Mouse (Mus musculus) heart, embryonic 14.5 days (tissue): Measurements from ENCODE around the gene Foxp4. TPM values are rescaled to one million over a fixed set of nuclear protein-coding genes. Genes with fewer than 3 reads are reported as not detected.

ENCODE experiments used
- ATAC-seq: fragments of 200-750 bp; cut with Nextera tagmentation; 2 replicates; pipeline ENCODE4 v1.8.0; 2017; ENCODE audit warnings: low read depth, moderate TSS enrichment; ENCODE audit not compliant: insufficient number of reproducible peaks, insufficient read depth, low FRiP score
- H3K27ac ChIP-seq, 2 experiments: fragments of 200-500 bp in 1 of 2; fragments of 300-500 bp in 1 of 2; sonication (generic) in 1 of 2; replicated peaks in 1 of 2; 2 replicates each; pipeline ENCODE4 v1.5.1; 2012 to 2014; ENCODE audit warnings: low read depth in 2 of 2, low read length in 2 of 2, control low read depth in 1 of 2, mild to moderate bottlenecking in 1 of 2, mixed read lengths in 1 of 2; ENCODE audit not compliant: control insufficient read depth in 1 of 2, insufficient read depth in 1 of 2
- H3K27me3 ChIP-seq: fragments of 300-500 bp; sonication (generic); 2 replicates; pipeline ENCODE4 v1.6.1; 2014; ENCODE audit warnings: mild to moderate bottlenecking, low read length, control low read depth; ENCODE audit not compliant: control insufficient read depth, insufficient read depth
- H3K36me3 ChIP-seq: fragments of 300-500 bp; sonication (generic); 2 replicates; pipeline ENCODE4 v1.6.1; 2014; ENCODE audit warnings: mild to moderate bottlenecking, control low read depth, low read length, mixed read lengths; ENCODE audit not compliant: control insufficient read depth, insufficient read depth
- H3K4me1 ChIP-seq, 2 experiments: fragments of 200-500 bp in 1 of 2; fragments of 300-500 bp in 1 of 2; sonication (generic) in 1 of 2; 2 replicates each; pipeline ENCODE4 v1.6.1; 2012 to 2014; ENCODE audit warnings: low read length in 2 of 2, control low read depth in 1 of 2, mixed read lengths in 1 of 2; ENCODE audit not compliant: control insufficient read depth in 2 of 2, insufficient read depth in 2 of 2
- H3K4me2 ChIP-seq: fragments of 300-500 bp; sonication (generic); 2 replicates; pipeline ENCODE4 v1.6.1; 2014; ENCODE audit warnings: mild to moderate bottlenecking, low read length
- H3K4me3 ChIP-seq, 2 experiments: fragments of 200-500 bp in 1 of 2; fragments of 300-500 bp in 1 of 2; sonication (generic) in 1 of 2; 2 replicates each; pipeline ENCODE4 v1.5.1; 2012 to 2014; ENCODE audit warnings: low read length in 2 of 2, mild to moderate bottlenecking in 2 of 2, control low read depth in 1 of 2, low read depth in 1 of 2, moderate library complexity in 1 of 2; ENCODE audit not compliant: control insufficient read depth in 1 of 2, insufficient read depth in 1 of 2
- H3K9ac ChIP-seq: fragments of 300-500 bp; sonication (generic); 2 replicates; pipeline ENCODE4 v1.6.1; 2014; ENCODE audit warnings: mild to moderate bottlenecking, low read length
- H3K9me3 ChIP-seq: fragments of 300-500 bp; sonication (generic); 2 replicates; pipeline ENCODE4 v1.6.1; 2016; ENCODE audit warnings: low read length, control low read depth; ENCODE audit not compliant: control insufficient read depth
- WGBS: fragments of 180-500 bp; shearing (Covaris S2); extraction: QIAGEN DNeasy Blood & Tissue Kit; methylation state at CpG from one replicate; pipeline ENCODE4 v1.1.7; 2014; 5-methylcytosine and 5-hydroxymethylcytosine counted together
- polyA plus RNA-seq: library from polyadenylated mRNA; unstranded; fragments of >200 nt; fragmentation: Nextera tagmentation; extraction: Ambion mirVana; gene quantifications from 2 replicates; pipeline ENCODE4 v1.2.1, GENCODE M21; 2014

Gene Foxp4
- polyA plus RNA-seq, 1 experiment from 2014 or later: 13.6 TPM

- ATAC-seq: no peak
- 21% methylated on average over 6 of the region's 6 CpGs for WGBS
- Histone ChIP-seq H3K4me2 (no peak overlapping the region), H3K4me3 (no peak overlapping the region), H3K36me3 (no peaks in the 10 kb centered on the region), H3K27me3 (no peaks in the 10 kb centered on the region), H3K27ac (0 out of 4 replicates have a peak overlapping the region, but pooled peaks of 1 of the 2 experiments have one; percentile 5), H3K9ac (no peak overlapping the region), H3K4me1 (peaks cover 9 to 24% of the 10 kb centered on the region in 2 experiments), H3K9me3 (no peaks in the 10 kb centered on the region)
Observed at GRCm38 (mm10) chr17:47837808-47838207, 86.6 kb downstream of the Foxp4 start.

- H3K4me3 ChIP-seq: peak within 1 kb of the TSS; percentile 80 to 91
- peak within 1 kb of the TSS; percentile 32 to 83 for H3K27ac ChIP-seq
- no peaks in the 10 kb centered on the region for H3K9me3 ChIP-seq
- 9% methylated on average over 18 of the region's 18 CpGs for WGBS
- no peaks in the 10 kb centered on the region for H3K27me3 ChIP-seq
- ATAC-seq: no peak
- H3K4me2 ChIP-seq: peak within 1 kb of the TSS; percentile 91
- H3K9ac ChIP-seq: peak within 1 kb of the TSS; percentile 88
- H3K36me3 ChIP-seq: peaks cover 17% of the 10 kb centered on the region
- H3K4me1 ChIP-seq: peaks cover 23 to 39% of the 10 kb centered on the region in 2 experiments
Observed at GRCm38 (mm10) chr17:47834482-47834767, 90.0 kb downstream of the Foxp4 start, which contains the start of gene Mdfi. Mdfi (minus strand) TSS chr17:47834691.

GRCm38 (mm10) chr17:47833628-47834481 lies 90.6 kb downstream of the Foxp4 start:
- Histone ChIP-seq H3K4me1 (peaks cover 23 to 41% of the 10 kb centered on the region in 2 experiments), H3K27ac (peak overlapping the region; percentile 32 to 83), H3K9ac (peak overlapping the region; percentile 88), H3K27me3 (no peaks in the 10 kb centered on the region), H3K36me3 (peaks cover 17% of the 10 kb centered on the region), H3K4me2 (peak overlapping the region; percentile 91), H3K9me3 (no peaks in the 10 kb centered on the region), H3K4me3 (peak overlapping the region; percentile 80 to 91)
- no peak for ATAC-seq
- 2% methylated on average over 45 of the region's 45 CpGs for WGBS

GRCm38 (mm10) chr17:47833029-47833627 lies 91.3 kb downstream of the Foxp4 start:
- Histone ChIP-seq H3K36me3 (peaks cover 21% of the 10 kb centered on the region), H3K4me2 (peak overlapping the region; percentile 91), H3K27me3 (no peaks in the 10 kb centered on the region), H3K9me3 (no peaks in the 10 kb centered on the region), H3K27ac (peak overlapping the region; percentile 71 to 83), H3K4me1 (peaks cover 23 to 41% of the 10 kb centered on the region in 2 experiments), H3K4me3 (peak overlapping the region; percentile 80 to 91), H3K9ac (peak overlapping the region; percentile 88)
- peak; percentile 73 for ATAC-seq
- 0% methylated on average over 42 of the region's 45 CpGs for WGBS

- Histone ChIP-seq H3K27ac (peak overlapping the region; percentile 71 to 83), H3K4me3 (peak overlapping the region; percentile 80 to 91), H3K9ac (peak overlapping the region; percentile 88), H3K36me3 (peaks cover 25% of the 10 kb centered on the region), H3K9me3 (no peaks in the 10 kb centered on the region), H3K27me3 (no peaks in the 10 kb centered on the region), H3K4me2 (peak overlapping the region; percentile 91), H3K4me1 (peaks cover 20 to 37% of the 10 kb centered on the region in 2 experiments)
- WGBS: 11% methylated on average over 17 of the region's 17 CpGs
- ATAC-seq: peak; percentile 15
Observed at GRCm38 (mm10) chr17:47832501-47833028, 91.9 kb downstream of the Foxp4 start.

- WGBS: 59% methylated on average over 5 of the region's 5 CpGs
- peak overlapping the region; percentile 33 to 83; a peak in 1 of 4 replicates for H3K27ac ChIP-seq
- H3K9me3 ChIP-seq: no peaks in the 10 kb centered on the region
- peak overlapping the region; percentile 80 to 91 for H3K4me3 ChIP-seq
- H3K27me3 ChIP-seq: no peaks in the 10 kb centered on the region
- H3K4me1 ChIP-seq: peaks cover 20 to 35% of the 10 kb centered on the region in 2 experiments
- peak overlapping the region; percentile 91 for H3K4me2 ChIP-seq
- no peak for ATAC-seq
- H3K36me3 ChIP-seq: peaks cover 31% of the 10 kb centered on the region
- peak overlapping the region; percentile 88 for H3K9ac ChIP-seq
Observed at GRCm38 (mm10) chr17:47831772-47832171, 92.7 kb downstream of the Foxp4 start.

- peaks cover 20 to 35% of the 10 kb centered on the region in 2 experiments for H3K4me1 ChIP-seq
- peaks cover 32% of the 10 kb centered on the region for H3K36me3 ChIP-seq
- ATAC-seq: no peak
Observed at GRCm38 (mm10) chr17:47831161-47831560, 93.3 kb downstream of the Foxp4 start.

More at GRCm38 (mm10) chr17:47831161-47831560, 93.3 kb downstream of the Foxp4 start:
- Histone ChIP-seq H3K9me3 (no peaks in the 10 kb centered on the region), H3K9ac (peak overlapping the region; percentile 88), H3K27me3 (no peaks in the 10 kb centered on the region), H3K27ac (peak overlapping the region; percentile 33 to 83; a peak in 1 of 4 replicates), H3K4me2 (peak overlapping the region; percentile 91), H3K4me3 (peak overlapping the region; percentile 80 to 91)
- 36% methylated on average over 9 of the region's 9 CpGs for WGBS
